Mouse (Mus musculus) C2C12 (cell line): Measurements from ENCODE around the gene Gpank1. TPM values are rescaled to one million over a fixed set of nuclear protein-coding genes. Genes with fewer than 3 reads are reported as not detected.
"Not testable (repeated sequence)": the region's sequence is repeated elsewhere in the genome, so short reads cannot be mapped to it uniquely, and the experiment has no call there.

Source experiments
- H3K27me3 ChIP-seq: one replicate; pipeline ENCODE4 v1.6.1; 2011; ENCODE audit not compliant: control insufficient read depth, insufficient read depth, insufficient read length
- H3K36me3 ChIP-seq: one replicate; pipeline ENCODE4 v1.6.1; 2011; ENCODE audit not compliant: control insufficient read depth, insufficient read depth
- H3K4me3 ChIP-seq: one replicate; pipeline ENCODE4 v1.5.1; 2011; ENCODE audit warnings: mild to moderate bottlenecking, control low read depth; ENCODE audit not compliant: poor library complexity, insufficient read depth, severe bottlenecking
- H3K79me2 ChIP-seq: one replicate; pipeline ENCODE4 v1.6.1; 2011; ENCODE audit not compliant: control insufficient read depth, insufficient read depth
- H3K79me3 ChIP-seq: one replicate; pipeline ENCODE4 v1.6.1; 2011; ENCODE audit warnings: low read depth, control low read depth
- H3ac ChIP-seq: one replicate; pipeline ENCODE3; 2011; ENCODE audit warnings: low read depth; ENCODE audit not compliant: control insufficient read depth, insufficient read length
- CEBPB ChIP-seq: IDR thresholded peaks from one replicate; pipeline ENCODE4 v1.6.1; 2011; ENCODE audit warnings: low read depth, mild to moderate bottlenecking, control low read depth, moderate library complexity
- CTCF ChIP-seq: IDR thresholded peaks from one replicate; pipeline ENCODE4 v1.5.1; 2011; ENCODE audit not compliant: control insufficient read depth, insufficient read depth, insufficient read length
- FOSL1 ChIP-seq: IDR thresholded peaks from one replicate; pipeline ENCODE4 v1.8.0; 2011; ENCODE audit warnings: mild to moderate bottlenecking, low read length; ENCODE audit not compliant: poor library complexity, insufficient read depth, severe bottlenecking
- MAX ChIP-seq: IDR thresholded peaks from one replicate; pipeline ENCODE4 v1.6.1; 2011; ENCODE audit warnings: mild to moderate bottlenecking, control low read depth
- MYOD1 ChIP-seq: IDR thresholded peaks from one replicate; pipeline ENCODE4 v1.6.1; 2011; ENCODE audit warnings: low read depth; ENCODE audit not compliant: control insufficient read depth, insufficient read length
- MYOG ChIP-seq: IDR thresholded peaks from one replicate; pipeline ENCODE4 v1.6.1; 2011; ENCODE audit not compliant: control insufficient read depth, insufficient read length; ENCODE audit errors: extremely low read depth
- USF1 ChIP-seq: IDR thresholded peaks from one replicate; pipeline ENCODE4 v1.6.1; 2011; ENCODE audit warnings: low read depth, mild to moderate bottlenecking, control low read depth, moderate library complexity
- polyA plus RNA-seq: library from polyadenylated mRNA; unstranded; fragments of >200 nt; fragmentation: generic; extraction: Trizol; gene quantifications from one replicate; pipeline ENCODE4 v1.2.1, GENCODE M21; 2012; ENCODE audit warnings: missing spikeins

Gpank1 gene
- polyA plus RNA-seq, 1 experiment = 25.8 TPM

- Histone ChIP-seq H3K36me3 (peaks cover 23% of the 10 kb centered on the region), H3K27me3 (no peaks in the 10 kb centered on the region), H3K79me2 (no peaks in the 10 kb centered on the region), H3ac (no peak overlapping the region), H3K4me3 (no peak overlapping the region), H3K79me3 (no peaks in the 10 kb centered on the region)
- TF ChIP-seq MAX (no peak), MYOD1 (no peak), CTCF (no peak), FOSL1 (no peak), MYOG (no peak)
Observed at GRCm38 (mm10) chr17:35111774-35112173, 9.5 kb upstream of the Gpank1 start.

GRCm38 (mm10) chr17:35115046-35116019, 5.9 kb upstream of the Gpank1 start, which contains the start of gene Ly6g5b:
TSS of gene Ly6g5b (minus strand) at chr17:35115428.
- peaks cover 9% of the 10 kb centered on the region for H3K79me3 ChIP-seq
- H3ac ChIP-seq = no peak within 1 kb of the TSS
- H3K79me2 ChIP-seq = peaks cover 20% of the 10 kb centered on the region
- TF ChIP-seq MYOG (no peak), FOSL1 (no peak), MYOD1 (no peak), USF1 (no peak), MAX (no peak), CEBPB (no peak), CTCF (no peak)
- H3K27me3 ChIP-seq = no peaks in the 10 kb centered on the region
- H3K36me3 ChIP-seq = peaks cover 49% of the 10 kb centered on the region
- no peak within 1 kb of the TSS for H3K4me3 ChIP-seq

GRCm38 (mm10) chr17:35120745-35121142, 511 bp upstream of the Gpank1 start:
- TF ChIP-seq MAX = no peak
- TF ChIP-seq MYOD1 = no peak
- TF ChIP-seq MYOG = no peak
- TF ChIP-seq USF1 = no peak
- no peak for TF ChIP-seq CEBPB
- TF ChIP-seq CTCF = no peak
- H3K79me3 ChIP-seq = peaks cover 32% of the 10 kb centered on the region
- peak overlapping the region; percentile 86 for H3K4me3 ChIP-seq
- peak overlapping the region; percentile 94 for H3ac ChIP-seq
- peaks cover 45% of the 10 kb centered on the region for H3K79me2 ChIP-seq
- peaks cover 39% of the 10 kb centered on the region for H3K36me3 ChIP-seq
- no peaks in the 10 kb centered on the region for H3K27me3 ChIP-seq

GRCm38 (mm10) chr17:35121871-35122303, 632 bp downstream of the Gpank1 start, which contains the start of gene Csnk2b:
TSS of gene Csnk2b (minus strand) at chr17:35122053.
- TF ChIP-seq FOSL1 (no peak), MAX (peak; percentile 21)
- H3K79me2 ChIP-seq = peaks cover 54% of the 10 kb centered on the region
- peaks cover 34% of the 10 kb centered on the region for H3K36me3 ChIP-seq
- H3K79me3 ChIP-seq = peaks cover 37% of the 10 kb centered on the region
- peak within 1 kb of the TSS; percentile 86 for H3K4me3 ChIP-seq
- H3ac ChIP-seq = peak within 1 kb of the TSS; percentile 94
- H3K27me3 ChIP-seq = no peaks in the 10 kb centered on the region

GRCm38 (mm10) chr17:35123287-35123686, 2.0 kb downstream of the Gpank1 start:
- H3K4me3 ChIP-seq, H3ac ChIP-seq, H3K27me3 ChIP-seq: not testable (repeated sequence)
- peaks cover 28% of the 10 kb centered on the region for H3K36me3 ChIP-seq
- peaks cover 68% of the 10 kb centered on the region for H3K79me2 ChIP-seq
- H3K79me3 ChIP-seq = peaks cover 47% of the 10 kb centered on the region

GRCm38 (mm10) chr17:35124261-35124896, 3.1 kb downstream of the Gpank1 start:
- H3K27me3 ChIP-seq, H3ac ChIP-seq, H3K4me3 ChIP-seq: not testable (repeated sequence)
- peaks cover 20% of the 10 kb centered on the region for H3K36me3 ChIP-seq
- peaks cover 68% of the 10 kb centered on the region for H3K79me2 ChIP-seq
- peaks cover 51% of the 10 kb centered on the region for H3K79me3 ChIP-seq
